8 mouse cellular contexts compared by ENCODE assay signal in genomic region chr1:74205881-74206280, GRCm38 (mm10). TPM values are rescaled to one million over a fixed set of nuclear protein-coding genes. Genes with fewer than 3 reads are reported as not detected.
DNase-seq lines count a peak whose midpoint lies in the region; ATAC-seq and TF ChIP-seq lines count a peak whose summit lies in the region.

No protein-coding gene starts in this region.

- peak; percentile 34 for TF ChIP-seq CTCF in kidney, adult 2 months (conservative IDR thresholded peaks at IDR 0.05; ENCODE audit: insufficient read depth, insufficient read length, low read depth, low read length)
- TF ChIP-seq CTCF in lung, postnatal 0 days (IDR thresholded peaks at IDR 0.05), result peak; percentile 90

- peak; percentile 39 for DNase-seq in kidney, adult 2 months
- peak; percentile 16 to 31 for DNase-seq in CD8-positive naive resting alpha-beta T cell, adult 2 months (ENCODE audit: low read depth in 2 of 2, low spot score in 2 of 2)
- DNase-seq in ZHBTc4 (ENCODE audit: low read depth, low spot score), result peak; percentile 75
- DNase-seq in lung, postnatal 0 days (ENCODE audit: low spot score), result peak; percentile 65
- peak; percentile 66 for DNase-seq in thymus, postnatal 0 days (ENCODE audit: low spot score)

- no peak overlapping the region for H3K9ac ChIP-seq in kidney, embryonic 16.5 days (replicated peaks; ENCODE audit: low read length)
- no peak overlapping the region for H3K9ac ChIP-seq in lung, postnatal 0 days (replicated peaks; ENCODE audit: low read depth)

- no peak overlapping the region for H3K4me3 ChIP-seq in kidney, adult 2 months (ENCODE audit: insufficient read depth, low read depth, low read length)
- H3K4me3 ChIP-seq in kidney, embryonic 16.5 days (ENCODE audit: low read length), result no peak overlapping the region
- H3K4me3 ChIP-seq in lung, postnatal 0 days (ENCODE audit: low read depth, low read length), result no peak overlapping the region

- no peak overlapping the region for H3K4me2 ChIP-seq in kidney, embryonic 16.5 days (replicated peaks; ENCODE audit: low read depth, low read length)
- no peak overlapping the region for H3K4me2 ChIP-seq in lung, postnatal 0 days (replicated peaks; ENCODE audit: low read depth, low read length)

- no peaks in the 10 kb centered on the region for H3K36me3 ChIP-seq in kidney, adult 2 months (ENCODE audit: control insufficient read depth, insufficient read depth, low read length)
- no peaks in the 10 kb centered on the region for H3K36me3 ChIP-seq in kidney, embryonic 16.5 days (ENCODE audit: insufficient read depth, low read length)
- H3K36me3 ChIP-seq in lung, postnatal 0 days (ENCODE audit: insufficient read depth, low read length), result no peaks in the 10 kb centered on the region

- no peaks in the 10 kb centered on the region for H3K9me3 ChIP-seq in kidney, embryonic 16.5 days (ENCODE audit: low read length)
- no peaks in the 10 kb centered on the region for H3K9me3 ChIP-seq in lung, postnatal 0 days (ENCODE audit: low read length)

- ATAC-seq in kidney, embryonic 16.5 days (ENCODE audit: low FRiP score, low TSS enrichment), result no peak
- ATAC-seq in erythroblast, adult 5-6 weeks (replicated peaks; ENCODE audit: low FRiP score, poor library complexity, severe bottlenecking), result 0 out of 2 replicates have a peak, but pooled peaks have one; percentile 33
- no peak; the same call in 1 of the 2 replicates for ATAC-seq in lung, postnatal 0 days
- no peak for ATAC-seq in activated CD4-positive, CD25-positive, alpha-beta regulatory T cell, adult 4 months

- no peak for TF ChIP-seq EP300 in lung, postnatal 0 days (IDR thresholded peaks at IDR 0.05)

- H3K27me3 ChIP-seq in kidney, adult 2 months (replicated peaks; ENCODE audit: control insufficient read depth, insufficient read depth, low read length), result no peaks in the 10 kb centered on the region; the same call in 1 of the 2 replicates
- no peaks in the 10 kb centered on the region for H3K27me3 ChIP-seq in kidney, embryonic 16.5 days (ENCODE audit: insufficient read depth, low read length)
- no peaks in the 10 kb centered on the region for H3K27me3 ChIP-seq in lung, postnatal 0 days (replicated peaks; ENCODE audit: insufficient read depth, low read length)

- 49% methylated on average over 7 of the region's 7 CpGs for WGBS in kidney, adult 2 months
- WGBS in kidney, embryonic 16.5 days, result 55% methylated on average over 7 of the region's 7 CpGs
- 48% methylated on average over 7 of the region's 7 CpGs for WGBS in lung, postnatal 0 days

- no peak overlapping the region for H3K27ac ChIP-seq in kidney, adult 2 months (ENCODE audit: insufficient read depth, low read depth, low read length)
- H3K27ac ChIP-seq in kidney, embryonic 16.5 days (ENCODE audit: low read length), result no peak overlapping the region
- no peak overlapping the region for H3K27ac ChIP-seq in lung, postnatal 0 days (ENCODE audit: low read length)

- no peak for TF ChIP-seq POLR2A in kidney, adult 2 months (IDR thresholded peaks at IDR 0.05; ENCODE audit: low read depth, low read length)

- H3K4me1 ChIP-seq in kidney, adult 2 months (ENCODE audit: control insufficient read depth, insufficient read depth, low read length), result no peaks in the 10 kb centered on the region
- H3K4me1 ChIP-seq in kidney, embryonic 16.5 days (ENCODE audit: insufficient read depth, low read length), result no peaks in the 10 kb centered on the region
- H3K4me1 ChIP-seq in lung, postnatal 0 days (ENCODE audit: insufficient read depth, low read depth, low read length), result no peaks in the 10 kb centered on the region

RNA-seq across cellular contexts. Expression of gene Cxcr1, which starts 11.4 kb away (rescaled TPM):
- polyA plus RNA-seq in kidney, adult 2 months (2012; rRNA removed), result not detected in 2 replicates
- polyA plus RNA-seq in kidney, embryonic 16.5 days (2015; fragmentation: Nextera tagmentation; extraction: Ambion mirVana), result not detected in 2 replicates
- total RNA-seq in erythroblast, adult 5-6 weeks (2015; ENCODE audit: low replicate concordance), result not detected in 2 replicates
- total RNA-seq in erythroblast, adult 5-6 weeks (2017; ENCODE audit: low replicate concordance), result not detected in 2 replicates
- polyA plus RNA-seq in lung, postnatal 0 days (2015; fragmentation: Nextera tagmentation; extraction: Ambion mirVana), result not detected in 2 replicates
- not detected in 2 replicates for polyA plus RNA-seq in thymus, postnatal 0 days (2015; fragmentation: Nextera tagmentation; extraction: Ambion mirVana)
- polyA plus RNA-seq in activated CD4-positive, CD25-positive, alpha-beta regulatory T cell, adult 4 months (2017; shearing (Covaris generic)), result not detected

RNA-seq across cellular contexts. Expression of gene Arpc2, which starts 30.0 kb away (rescaled TPM):
- polyA plus RNA-seq in kidney, adult 2 months (2012; rRNA removed), result 124 TPM in 2 replicates
- 441 and 457 TPM in 2 replicates for polyA plus RNA-seq in kidney, embryonic 16.5 days (2015; fragmentation: Nextera tagmentation; extraction: Ambion mirVana)
- 283 and 297 TPM in 2 replicates for total RNA-seq in erythroblast, adult 5-6 weeks (2015; ENCODE audit: low replicate concordance)
- 147 and 152 TPM in 2 replicates for total RNA-seq in erythroblast, adult 5-6 weeks (2017; ENCODE audit: low replicate concordance)
- 465 and 473 TPM in 2 replicates for polyA plus RNA-seq in lung, postnatal 0 days (2015; fragmentation: Nextera tagmentation; extraction: Ambion mirVana)
- 648 and 659 TPM in 2 replicates for polyA plus RNA-seq in thymus, postnatal 0 days (2015; fragmentation: Nextera tagmentation; extraction: Ambion mirVana)
- 100 to 1,000 TPM; 749 to 764 TPM for polyA plus RNA-seq in activated CD4-positive, CD25-positive, alpha-beta regulatory T cell, adult 4 months (2017; shearing (Covaris generic))

RNA-seq across cellular contexts. Expression of gene Cxcr2, which starts 52.1 kb away (rescaled TPM):
- 0.07 and 0.55 TPM in 2 replicates for polyA plus RNA-seq in kidney, adult 2 months (2012; rRNA removed)
- polyA plus RNA-seq in kidney, embryonic 16.5 days (2015; fragmentation: Nextera tagmentation; extraction: Ambion mirVana), result 0.11 and 0.24 TPM in 2 replicates
- total RNA-seq in erythroblast, adult 5-6 weeks (2015; ENCODE audit: low replicate concordance), result 19.2 and 25.7 TPM in 2 replicates
- total RNA-seq in erythroblast, adult 5-6 weeks (2017; ENCODE audit: low replicate concordance), result 23.0 and 24.7 TPM in 2 replicates
- polyA plus RNA-seq in lung, postnatal 0 days (2015; fragmentation: Nextera tagmentation; extraction: Ambion mirVana), result 1.9 and 2.4 TPM in 2 replicates
- polyA plus RNA-seq in thymus, postnatal 0 days (2015; fragmentation: Nextera tagmentation; extraction: Ambion mirVana), result 0.15 and 0.20 TPM in 2 replicates
- under 1 TPM in 1 of 2 experiments, not detected in 1; 0.36 TPM for polyA plus RNA-seq in activated CD4-positive, CD25-positive, alpha-beta regulatory T cell, adult 4 months (2017; shearing (Covaris generic))

Comparison
In these comparisons a context has a peak if more than half of its experiments do, and no peak if none do; other contexts are left out.
1. DNase-seq: peak in every context shown above with its lines; median percentile 75 in ZHBTc4; 66 in thymus, postnatal 0 days; 65 in lung, postnatal 0 days; 39 in kidney, adult 2 months; 24 in CD8-positive naive resting alpha-beta T cell, adult 2 months.